ENCODE assay signal across 27 mouse cellular contexts in the genomic region with DNA sequence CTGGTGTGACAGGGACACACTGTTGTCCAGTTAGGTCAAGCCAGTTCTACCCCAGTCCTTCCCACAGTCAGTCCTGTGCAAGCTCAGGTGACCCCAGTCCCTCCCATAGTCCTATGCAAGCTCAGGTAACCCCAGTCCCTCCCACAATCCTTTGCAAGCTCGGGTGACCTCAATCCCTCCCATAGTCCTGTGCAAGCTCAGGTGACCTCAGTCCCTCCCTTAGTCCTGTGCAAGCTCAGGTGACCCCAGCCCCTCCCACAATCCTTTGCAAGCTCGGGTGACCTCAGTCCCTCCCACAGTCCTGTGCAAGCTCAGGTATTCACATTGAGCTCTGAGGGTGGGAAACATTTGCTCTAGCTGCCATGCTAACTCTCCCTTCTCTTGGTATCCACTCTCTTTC. TPM values are rescaled to one million over a fixed set of nuclear protein-coding genes. Genes with fewer than 3 reads are reported as not detected.
A peak's percentile ranks its signal among the peaks of the same experiment; 100 is the strongest.
DNase-seq lines count a peak whose midpoint lies in the region; ATAC-seq and TF ChIP-seq lines count a peak whose summit lies in the region.
"Had no signal": no experiment of that assay in that cellular context is flagged by ENCODE, and none has a peak within 500 bp of the region (broad histone marks: within the 10 kb centered on the region; RNA-seq: fewer than 3 reads in every experiment).

No protein-coding gene starts in this region.

- H3K4me3 ChIP-seq in hindbrain, embryonic 12.5 days, result no peak overlapping the region
- no peak overlapping the region for H3K4me3 ChIP-seq in hindbrain, embryonic 16.5 days (ENCODE audit: low read length)
- H3K4me3 ChIP-seq in kidney, postnatal 0 days (replicated peaks; ENCODE audit: low read depth, low read length), result no peak overlapping the region
- peak overlapping the region in 1 of 2 experiments; percentile 37; a peak in 1 of 4 replicates for H3K4me3 ChIP-seq in ES-E14 (ENCODE audit: insufficient read depth in 1 of 2, low read depth in 1 of 2, low read length in 2 of 2, poor library complexity in 1 of 2, severe bottlenecking in 1 of 2)
- H3K4me3 ChIP-seq: forebrain, embryonic 15.5 days; hindbrain, embryonic 10.5 days; layer of hippocampus, adult 2 months; liver, embryonic 13.5 days; lung, embryonic 15.5 days; megakaryocyte, embryonic 14.5 days; midbrain, embryonic 13.5 days had no signal

- peaks cover 72% of the 10 kb centered on the region for H3K36me3 ChIP-seq in hindbrain, embryonic 12.5 days
- H3K36me3 ChIP-seq in hindbrain, embryonic 16.5 days (ENCODE audit: control insufficient read depth, insufficient read depth, low read length), result peaks cover 38% of the 10 kb centered on the region
- H3K36me3 ChIP-seq in kidney, postnatal 0 days (ENCODE audit: insufficient read depth, low read length), result peaks cover 11% of the 10 kb centered on the region
- peaks cover 23% of the 10 kb centered on the region; the same call in 1 of the 2 replicates for H3K36me3 ChIP-seq in ES-E14 (ENCODE audit: control insufficient read depth, insufficient read depth, low read length, poor library complexity, severe bottlenecking)

- no peaks in the 10 kb centered on the region for H3K4me1 ChIP-seq in hindbrain, embryonic 12.5 days
- H3K4me1 ChIP-seq in hindbrain, embryonic 16.5 days (ENCODE audit: control insufficient read depth, insufficient read depth, low read depth, low read length), result no peaks in the 10 kb centered on the region
- H3K4me1 ChIP-seq in kidney, postnatal 0 days (replicated peaks; ENCODE audit: insufficient read depth, low read length), result no peaks in the 10 kb centered on the region
- H3K4me1 ChIP-seq in ES-E14 (ENCODE audit: control insufficient read depth in 2 of 2, insufficient read depth in 2 of 2, low read length in 2 of 2, poor library complexity in 1 of 2), result peaks cover 0 to 8% of the 10 kb centered on the region in 2 experiments; a peak in 1 of 4 replicates
- H3K4me1 ChIP-seq: forebrain, embryonic 15.5 days; lung, embryonic 15.5 days; midbrain, embryonic 13.5 days had no signal

- no peak overlapping the region for H3K4me2 ChIP-seq in hindbrain, embryonic 12.5 days (replicated peaks)
- H3K4me2 ChIP-seq in hindbrain, embryonic 16.5 days (ENCODE audit: low read length), result no peak overlapping the region
- H3K4me2 ChIP-seq in kidney, postnatal 0 days (ENCODE audit: low read length), result no peak overlapping the region
- H3K4me2 ChIP-seq: forebrain, embryonic 15.5 days; heart, embryonic 11.5 days; liver, embryonic 13.5 days; lung, embryonic 15.5 days; midbrain, embryonic 13.5 days had no signal

- 71% methylated on average over 2 of the region's 2 CpGs for WGBS in hindbrain, embryonic 12.5 days
- 84% methylated on average over 2 of the region's 2 CpGs for WGBS in hindbrain, embryonic 16.5 days
- 30% methylated on average over 2 of the region's 2 CpGs for WGBS in kidney, postnatal 0 days

- in situ Hi-C loops in ES-E14 (cut with MboI; ENCODE audit: low sequenced_read_pairs in 2 of 2, unreplicated experiment in 2 of 2), result no loop called here

- TF ChIP-seq CTCF in kidney, postnatal 0 days (IDR thresholded peaks at IDR 0.05; ENCODE audit: low read depth), result no peak

- no peak for DNase-seq in kidney, postnatal 0 days (ENCODE audit: low spot score)
- DNase-seq in kidney, postnatal 10 days, result no peak
- no peak for DNase-seq in ES-E14 (ENCODE audit: low read depth, low spot score)
- peak; percentile 68 for DNase-seq in yolk sac, embryonic 10.5 days (ENCODE audit: low spot score)
- no peak for DNase-seq in spleen, adult 18-20 months
- DNase-seq: adrenal gland, postnatal 10 days; cerebellum, adult 18-20 months; cerebellum, postnatal 14 days; heart, postnatal 10 days; kidney, adult 2 months; liver, embryonic 13.5 days; lung, postnatal 36 days; thymus, postnatal 25 days had no signal

- ATAC-seq in hindbrain, embryonic 12.5 days (ENCODE audit: low FRiP score), result peak; percentile 48; the same call in 1 of the 2 replicates
- no peak for ATAC-seq in hindbrain, embryonic 16.5 days
- peak; percentile 86 for ATAC-seq in kidney, postnatal 0 days (replicated peaks; ENCODE audit: low FRiP score, low read depth)
- ATAC-seq: forebrain, embryonic 15.5 days; midbrain, embryonic 13.5 days had no signal

- H3K9ac ChIP-seq in hindbrain, embryonic 12.5 days, result no peak overlapping the region
- no peak overlapping the region for H3K9ac ChIP-seq in hindbrain, embryonic 16.5 days (ENCODE audit: low read depth, low read length)
- no peak overlapping the region for H3K9ac ChIP-seq in kidney, postnatal 0 days (ENCODE audit: low read depth, low read length)
- H3K9ac ChIP-seq in ES-E14 (ENCODE audit: insufficient read depth, low read depth, low read length, poor library complexity, severe bottlenecking), result peak overlapping the region; percentile 41; the same call in 1 of the 2 replicates
- H3K9ac ChIP-seq: forebrain, embryonic 15.5 days; liver, embryonic 13.5 days; lung, embryonic 15.5 days; midbrain, embryonic 13.5 days had no signal

- H3K9me3 ChIP-seq in hindbrain, embryonic 12.5 days (replicated peaks), result no peaks in the 10 kb centered on the region
- H3K9me3 ChIP-seq in hindbrain, embryonic 16.5 days (ENCODE audit: control insufficient read depth, low read length), result no peaks in the 10 kb centered on the region
- no peaks in the 10 kb centered on the region for H3K9me3 ChIP-seq in kidney, postnatal 0 days (replicated peaks; ENCODE audit: low read length)
- H3K9me3 ChIP-seq in ES-E14 (ENCODE audit: control insufficient read depth, insufficient read depth, low read depth, low read length), result no peaks in the 10 kb centered on the region
- H3K9me3 ChIP-seq: forebrain, embryonic 15.5 days; hindbrain, embryonic 10.5 days; liver, embryonic 13.5 days; lung, embryonic 15.5 days; megakaryocyte, embryonic 14.5 days; midbrain, embryonic 13.5 days had no signal

- H3K27ac ChIP-seq in hindbrain, embryonic 12.5 days, result no peak overlapping the region
- no peak overlapping the region for H3K27ac ChIP-seq in hindbrain, embryonic 16.5 days (ENCODE audit: low read depth, low read length)
- H3K27ac ChIP-seq in kidney, postnatal 0 days, result peak overlapping the region; percentile 31; the same call in 1 of the 2 replicates
- H3K27ac ChIP-seq in ES-E14 (ENCODE audit: insufficient read depth, low read depth, low read length, poor library complexity, severe bottlenecking), result no peak overlapping the region; the same call in 1 of the 2 replicates
- H3K27ac ChIP-seq: forebrain, embryonic 15.5 days; hindbrain, embryonic 10.5 days; layer of hippocampus, adult 2 months; liver, embryonic 13.5 days; lung, embryonic 15.5 days; midbrain, embryonic 13.5 days had no signal

- H3K27me3 ChIP-seq in hindbrain, embryonic 12.5 days, result no peaks in the 10 kb centered on the region
- no peaks in the 10 kb centered on the region for H3K27me3 ChIP-seq in hindbrain, embryonic 16.5 days (replicated peaks; ENCODE audit: control insufficient read depth, insufficient read depth, low read length)
- H3K27me3 ChIP-seq in kidney, postnatal 0 days (ENCODE audit: insufficient read depth, low read length), result no peaks in the 10 kb centered on the region
- H3K27me3 ChIP-seq: forebrain, embryonic 15.5 days; liver, embryonic 13.5 days; lung, embryonic 15.5 days; megakaryocyte, embryonic 14.5 days; midbrain, embryonic 13.5 days had no signal

TF ChIP-seq in ES-E14, 5 proteins besides CTCF, POLR2A, EP300 and RAD21:
- TF ChIP-seq HCFC1 (IDR thresholded peaks at IDR 0.05; ENCODE audit: borderline replicate concordance, insufficient read depth, low read length) (no peak), MAFK (IDR thresholded peaks at IDR 0.05; ENCODE audit: insufficient read depth, low read depth, low read length) (no peak), CHD2 (IDR thresholded peaks at IDR 0.05; ENCODE audit: low read depth, low read length) (no peak), ZNF384 (IDR thresholded peaks at IDR 0.05; ENCODE audit: low read depth, low read length) (no peak), ZC3H11A (IDR thresholded peaks at IDR 0.05; ENCODE audit: borderline replicate concordance, low read depth, low read length) (no peak)

RNA-seq across cellular contexts. Expression of gene Cck, which starts 35.5 kb away (rescaled TPM):
- polyA plus RNA-seq in hindbrain, embryonic 12.5 days (2016; fragmentation: Nextera tagmentation; extraction: Ambion mirVana), result 0.88 and 1.2 TPM in 2 replicates
- polyA plus RNA-seq in hindbrain, embryonic 16.5 days (2015; fragmentation: Nextera tagmentation; extraction: Ambion mirVana), result 70.4 and 88.3 TPM in 2 replicates
- 13.0 and 14.0 TPM in 2 replicates for polyA plus RNA-seq in kidney, postnatal 0 days (2015; fragmentation: Nextera tagmentation; extraction: Ambion mirVana)
- 0.37 TPM in 1 of 2 replicates, not detected in the other for total RNA-seq in ES-E14 (2012; rRNA removed)
- total RNA-seq: gastrocnemius, adult 8-10 months; granulocyte monocyte progenitor cell, adult 5-6 weeks; monocyte, adult 5-6 weeks; neutrophil, adult 5-6 weeks had no signal
- polyA plus RNA-seq: testis, adult 2 months had no signal
